Mouse (Mus musculus) midbrain, postnatal 0 days (tissue): ENCODE results near the gene Brat1. TPM values are rescaled to one million over a fixed set of nuclear protein-coding genes. Genes with fewer than 3 reads are reported as not detected.
A peak's percentile ranks its signal among the peaks of the same experiment; 100 is the strongest.

ENCODE experiments used
- ATAC-seq: fragments of 200-750 bp; cut with Nextera tagmentation; 2 replicates; pipeline ENCODE4 v1.8.0; 2017; ENCODE audit warnings: moderate number of reproducible peaks, mild to moderate bottlenecking, moderate TSS enrichment, moderate library complexity; ENCODE audit not compliant: low FRiP score
- DNase-seq: peaks from one replicate; pipeline ENCODE4 v3.0.0-alpha.2; 2015; ENCODE audit warnings: low spot score
- H3K27ac ChIP-seq: fragments of 300-500 bp; sonication (generic); 2 replicates; pipeline ENCODE4 v1.5.1; 2014; ENCODE audit warnings: low read depth, mild to moderate bottlenecking, low read length, mixed read lengths
- H3K27me3 ChIP-seq: fragments of 300-500 bp; sonication (generic); 2 replicates; pipeline ENCODE4 v1.6.1; 2014; ENCODE audit warnings: low read length, control low read depth, mixed read lengths; ENCODE audit not compliant: insufficient read depth
- H3K36me3 ChIP-seq: fragments of 300-500 bp; sonication (generic); 2 replicates; pipeline ENCODE4 v1.6.1; 2014; ENCODE audit warnings: low read length, control low read depth, mixed read lengths; ENCODE audit not compliant: insufficient read depth
- H3K4me1 ChIP-seq: fragments of 300-500 bp; sonication (generic); 2 replicates; pipeline ENCODE4 v1.6.1; 2014; ENCODE audit warnings: mild to moderate bottlenecking, control low read depth, antibody characterized with exemption, low read length, mixed read lengths; ENCODE audit not compliant: insufficient read depth
- H3K4me2 ChIP-seq: fragments of 300-500 bp; sonication (generic); 2 replicates; pipeline ENCODE4 v1.6.1; 2014; ENCODE audit warnings: low read depth, mild to moderate bottlenecking, low read length, mixed read lengths; ENCODE audit not compliant: poor library complexity, severe bottlenecking
- H3K4me3 ChIP-seq: fragments of 300-500 bp; sonication (generic); 2 replicates; pipeline ENCODE4 v1.5.1; 2014; ENCODE audit warnings: low read depth, mild to moderate bottlenecking, low read length, moderate library complexity
- H3K9ac ChIP-seq: fragments of 300-500 bp; sonication (generic); replicated peaks from 2 replicates; pipeline ENCODE4 v1.6.1; 2014; ENCODE audit warnings: mild to moderate bottlenecking, low read length, moderate library complexity, mixed read lengths; ENCODE audit not compliant: poor library complexity, severe bottlenecking
- H3K9me3 ChIP-seq: fragments of 300-500 bp; sonication (generic); 2 replicates; pipeline ENCODE4 v1.6.1; 2016; ENCODE audit warnings: low read length, control low read depth
- CTCF ChIP-seq: IDR thresholded peaks from 2 replicates; pipeline ENCODE4 v1.5.1; 2016; ENCODE audit warnings: antibody characterized with exemption, mild to moderate bottlenecking
- WGBS: fragments of 180-500 bp; shearing (Covaris S2); extraction: QIAGEN DNeasy Blood & Tissue Kit; methylation state at CpG from one replicate; pipeline ENCODE4 v1.1.7; 2014; 5-methylcytosine and 5-hydroxymethylcytosine counted together
- polyA plus RNA-seq: library from polyadenylated mRNA; unstranded; fragments of >200 nt; fragmentation: Nextera tagmentation; extraction: Ambion mirVana; gene quantifications from 2 replicates; pipeline ENCODE4 v1.2.1, GENCODE M21; 2015
- total RNA-seq: library from RNA; depleted of rRNA; stranded (reverse); fragments of >200 nt; gene quantifications from 2 replicates; pipeline ENCODE4 v1.2.3, GENCODE M21; 2014

Brat1 gene
- total and polyA plus RNA-seq, 2 experiments from 2014 or later: 16.4 to 40.3 TPM

DNA sequence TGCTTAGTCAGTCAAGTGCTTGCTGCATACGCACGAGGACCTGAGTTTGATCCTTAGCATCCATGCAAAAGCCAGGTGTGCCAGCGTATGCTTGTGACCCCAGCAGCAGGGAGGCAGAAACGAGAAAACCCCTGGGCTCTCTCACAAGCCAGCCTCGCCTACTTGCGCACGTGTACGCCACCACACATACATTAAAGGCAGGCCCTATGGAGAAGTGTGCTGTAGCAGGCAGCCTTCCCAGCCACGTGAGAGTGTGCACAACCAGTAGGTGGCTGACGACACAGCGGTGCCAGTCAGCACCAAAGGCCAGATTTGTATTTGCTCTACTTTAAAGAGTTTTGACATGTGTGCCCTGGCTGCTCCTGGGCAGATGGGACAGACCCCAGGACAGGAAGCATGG is 29.2 kb upstream of the Brat1 start:
- Histone ChIP-seq H3K4me1 (no peaks in the 10 kb centered on the region), H3K4me3 (no peak overlapping the region), H3K4me2 (no peak overlapping the region), H3K27ac (peak overlapping the region; percentile 12; the same call in 1 of the 2 replicates), H3K9me3 (no peaks in the 10 kb centered on the region), H3K36me3 (peaks cover 51% of the 10 kb centered on the region), H3K9ac (no peak overlapping the region), H3K27me3 (no peaks in the 10 kb centered on the region)
- 72% methylated on average over 11 of the region's 11 CpGs for WGBS
- no peak for TF ChIP-seq CTCF
- no peak for ATAC-seq
- DNase-seq: no peak

DNA sequence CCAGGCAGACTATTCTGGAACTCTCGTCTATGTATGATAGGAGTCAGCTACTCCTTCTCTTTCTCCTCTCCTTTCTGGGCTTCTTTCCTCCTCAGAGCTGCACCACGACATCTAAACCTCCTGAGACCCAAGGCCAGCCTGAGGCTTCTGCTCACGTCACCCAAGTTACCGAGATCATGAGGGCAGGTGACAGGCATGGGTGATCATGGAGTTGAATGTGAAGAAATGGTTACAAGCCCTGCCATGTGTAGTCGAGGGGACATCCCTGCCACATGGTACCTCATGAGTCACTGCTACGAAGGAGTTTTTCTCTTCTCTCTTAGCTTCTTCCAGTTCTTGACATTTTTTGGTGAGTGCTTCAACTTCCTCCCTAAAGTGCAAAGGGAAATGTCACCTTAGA is 27.7 kb upstream of the Brat1 start:
- Histone ChIP-seq H3K4me3 (no peak overlapping the region), H3K9ac (no peak overlapping the region), H3K4me2 (no peak overlapping the region), H3K36me3 (peaks cover 47% of the 10 kb centered on the region), H3K9me3 (no peaks in the 10 kb centered on the region), H3K4me1 (no peaks in the 10 kb centered on the region), H3K27me3 (no peaks in the 10 kb centered on the region), H3K27ac (no peak overlapping the region)
- no peak for ATAC-seq
- WGBS: 95% methylated on average over 6 of the region's 6 CpGs
- DNase-seq: no peak
- no peak for TF ChIP-seq CTCF

- no peak overlapping the region for H3K4me3 ChIP-seq
- TF ChIP-seq CTCF: no peak
- H3K27me3 ChIP-seq: no peaks in the 10 kb centered on the region
- H3K27ac ChIP-seq: no peak overlapping the region
- no peak overlapping the region for H3K4me2 ChIP-seq
- ATAC-seq (no peak), DNase-seq (no peak)
- no peak overlapping the region for H3K9ac ChIP-seq
- H3K4me1 ChIP-seq: no peaks in the 10 kb centered on the region
- H3K9me3 ChIP-seq: no peaks in the 10 kb centered on the region
- WGBS: 93% methylated on average over 6 of the region's 6 CpGs
- H3K36me3 ChIP-seq: peaks cover 47% of the 10 kb centered on the region
These were observed 24.8 kb upstream of the Brat1 start for GRCm38 (mm10) chr5:140680051-140680450.

- Histone ChIP-seq H3K27me3 (no peaks in the 10 kb centered on the region), H3K9me3 (no peaks in the 10 kb centered on the region), H3K4me2 (no peak overlapping the region), H3K27ac (no peak overlapping the region), H3K9ac (no peak overlapping the region), H3K36me3 (peaks cover 44% of the 10 kb centered on the region), H3K4me1 (no peaks in the 10 kb centered on the region), H3K4me3 (no peak overlapping the region)
- ATAC-seq (no peak), DNase-seq (no peak)
- no peak for TF ChIP-seq CTCF
- WGBS: 96% methylated on average over 1 of the region's 1 CpGs
These were observed 23.9 kb upstream of the Brat1 start for GRCm38 (mm10) chr5:140680950-140681349.

- no peak for TF ChIP-seq CTCF
- ATAC-seq (no peak), DNase-seq (no peak)
- Histone ChIP-seq H3K9ac (no peak overlapping the region), H3K27me3 (no peaks in the 10 kb centered on the region), H3K4me1 (no peaks in the 10 kb centered on the region), H3K27ac (no peak overlapping the region), H3K4me3 (no peak overlapping the region), H3K9me3 (no peaks in the 10 kb centered on the region), H3K36me3 (peaks cover 38% of the 10 kb centered on the region), H3K4me2 (no peak overlapping the region)
- WGBS: 94% methylated on average over 6 of the region's 6 CpGs
These were observed 22.7 kb upstream of the Brat1 start for GRCm38 (mm10) chr5:140682113-140682512.

- Histone ChIP-seq H3K36me3 (peaks cover 40% of the 10 kb centered on the region), H3K27me3 (no peaks in the 10 kb centered on the region), H3K4me1 (no peaks in the 10 kb centered on the region), H3K4me3 (no peak overlapping the region), H3K27ac (no peak overlapping the region), H3K4me2 (no peak overlapping the region), H3K9me3 (no peaks in the 10 kb centered on the region), H3K9ac (no peak overlapping the region)
- ATAC-seq: peak; percentile 50; the same call in 1 of the 2 replicates
- peak; percentile 77 for DNase-seq
- peak; percentile 88 for TF ChIP-seq CTCF
- WGBS: 57% methylated on average over 16 of the region's 16 CpGs
These were observed 20.3 kb upstream of the Brat1 start for GRCm38 (mm10) chr5:140684343-140685148.
